Mouse (Mus musculus) MN1 (cell line): ENCODE data around the gene Anks1.
"Not testable (repeated sequence)": the region's sequence is repeated elsewhere in the genome, so short reads cannot be mapped to it uniquely, and the experiment has no call there.

ENCODE experiments used
- DNase-seq: peaks from one replicate; pipeline ENCODE4 v3.0.0-alpha.2; 2016; ENCODE audit warnings: low spot score

The Anks1 gene

GRCm38 (mm10) chr17:27997212-27997611 is 88.1 kb downstream of the Anks1 start:
- DNase-seq: no peak

GRCm38 (mm10) chr17:27999683-28000273 is 90.7 kb downstream of the Anks1 start:
- DNase-seq: not testable (repeated sequence)

- no peak for DNase-seq
These were observed 91.3 kb downstream of the Anks1 start for GRCm38 (mm10) chr17:28000389-28000788.

GRCm38 (mm10) chr17:28000851-28001250 is 91.7 kb downstream of the Anks1 start:
- DNase-seq: no peak

- no peak for DNase-seq
These were observed 96.3 kb downstream of the Anks1 start for GRCm38 (mm10) chr17:28005393-28005792.

GRCm38 (mm10) chr17:28006208-28006607 is 97.1 kb downstream of the Anks1 start:
- no peak for DNase-seq

GRCm38 (mm10) chr17:28006611-28007010 is 97.5 kb downstream of the Anks1 start:
- DNase-seq: no peak

- DNase-seq: no peak
These were observed 98.2 kb downstream of the Anks1 start for GRCm38 (mm10) chr17:28007179-28007811.

GRCm38 (mm10) chr17:28007857-28008564 is 98.9 kb downstream of the Anks1 start:
- DNase-seq: no peak

- no peak for DNase-seq
These were observed 99.5 kb downstream of the Anks1 start for GRCm38 (mm10) chr17:28008565-28008981.

- no peak for DNase-seq
These were observed 100.1 kb downstream of the Anks1 start for GRCm38 (mm10) chr17:28009066-28009715.

GRCm38 (mm10) chr17:28009716-28010114 is 100.6 kb downstream of the Anks1 start:
- DNase-seq: no peak

- DNase-seq: no peak
These were observed 101.8 kb downstream of the Anks1 start for GRCm38 (mm10) chr17:28010925-28011324.

GRCm38 (mm10) chr17:28012851-28013250 is 103.7 kb downstream of the Anks1 start:
- DNase-seq: no peak

GRCm38 (mm10) chr17:28013259-28013875 is 104.3 kb downstream of the Anks1 start:
- DNase-seq: peak; percentile 69

GRCm38 (mm10) chr17:28014449-28014848 is 105.3 kb downstream of the Anks1 start:
- no peak for DNase-seq

GRCm38 (mm10) chr17:28015068-28015730 is 106.1 kb downstream of the Anks1 start:
- no peak for DNase-seq

GRCm38 (mm10) chr17:28016056-28016797 is 107.1 kb downstream of the Anks1 start:
- no peak for DNase-seq

GRCm38 (mm10) chr17:28018344-28018743 is 109.2 kb downstream of the Anks1 start:
- DNase-seq: no peak

- no peak for DNase-seq
These were observed 109.7 kb downstream of the Anks1 start for GRCm38 (mm10) chr17:28018776-28019175.
